Mouse (Mus musculus): Measurements from ENCODE around the gene Ifnar2. TPM values are rescaled to one million over a fixed set of nuclear protein-coding genes. Genes with fewer than 3 reads are reported as not detected.

Gene Ifnar2
- polyA plus RNA-seq, 1 experiment from 2014 or later, result 52.5 TPM

- H3K27ac ChIP-seq, result no peak overlapping the region
- no peaks in the 10 kb centered on the region for H3K9me3 ChIP-seq (replicated peaks)
- no peak overlapping the region for H3K4me3 ChIP-seq
- H3K9ac ChIP-seq, result no peak overlapping the region
- ATAC-seq (replicated peaks; ENCODE audit: insufficient number of reproducible peaks, insufficient read depth, low FRiP score, low read depth), result no peak
- H3K27me3 ChIP-seq, result peaks cover 27% of the 10 kb centered on the region
- no peaks in the 10 kb centered on the region for H3K36me3 ChIP-seq
- H3K4me2 ChIP-seq, result no peak overlapping the region
- H3K4me1 ChIP-seq (replicated peaks), result no peaks in the 10 kb centered on the region; the same call in 1 of the 2 replicates
- WGBS, result 73% methylated on average over 14 of the region's 14 CpGs
Observed at GRCm38 (mm10) chr16:91348264-91348565, 24.4 kb upstream of the Ifnar2 start.

DNA sequence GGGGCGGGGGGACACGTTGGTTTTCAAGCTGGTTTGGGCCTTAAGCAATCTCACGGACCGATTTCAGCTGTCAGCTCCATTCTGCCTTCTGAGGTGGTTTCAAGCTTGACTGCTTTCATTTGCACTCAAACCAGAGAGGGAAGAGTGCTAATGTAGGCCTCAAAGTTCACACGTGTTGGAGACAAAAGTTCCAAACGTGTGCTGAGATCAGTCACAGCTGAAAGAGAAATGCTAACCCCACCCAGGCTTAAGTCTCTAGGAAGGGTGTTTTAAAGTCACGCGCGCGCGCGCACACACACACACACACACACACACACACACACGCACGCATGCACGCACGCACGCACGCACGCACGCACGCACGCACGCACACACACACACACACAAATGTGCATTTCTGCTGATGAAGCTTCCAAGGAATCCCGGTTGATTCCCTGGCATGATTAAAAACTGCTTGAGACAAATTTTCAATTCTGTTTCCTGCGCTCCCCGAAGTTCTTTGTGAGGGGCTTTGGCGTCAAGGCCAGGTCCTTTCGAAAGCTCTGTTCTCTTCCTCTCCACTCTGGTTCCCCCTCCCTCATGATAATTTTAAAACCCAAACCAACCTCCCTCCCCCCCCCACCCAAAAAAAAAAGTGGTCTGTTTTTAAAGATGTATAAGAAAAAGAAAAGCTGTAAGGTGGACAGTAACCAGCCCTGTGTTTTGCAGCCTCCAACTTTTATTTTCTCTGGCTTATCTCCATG lies 23.8 kb upstream of the Ifnar2 start:
- no peak overlapping the region for H3K9ac ChIP-seq
- no peak for ATAC-seq (replicated peaks; ENCODE audit: insufficient number of reproducible peaks, insufficient read depth, low FRiP score, low read depth)
- no peak overlapping the region for H3K4me3 ChIP-seq
- no peak overlapping the region for H3K27ac ChIP-seq
- H3K36me3 ChIP-seq, result no peaks in the 10 kb centered on the region
- WGBS, result 75% methylated on average over 28 of the region's 28 CpGs
- no peaks in the 10 kb centered on the region for H3K9me3 ChIP-seq (replicated peaks)
- H3K4me2 ChIP-seq, result no peak overlapping the region
- no peaks in the 10 kb centered on the region; the same call in 1 of the 2 replicates for H3K4me1 ChIP-seq (replicated peaks)
- peaks cover 31% of the 10 kb centered on the region for H3K27me3 ChIP-seq

- Histone ChIP-seq H3K27me3 (peaks cover 34% of the 10 kb centered on the region), H3K9me3 (replicated peaks) (no peaks in the 10 kb centered on the region), H3K4me1 (replicated peaks) (no peaks in the 10 kb centered on the region; the same call in 1 of the 2 replicates), H3K4me3 (no peak overlapping the region), H3K27ac (no peak overlapping the region), H3K9ac (no peak overlapping the region), H3K4me2 (no peak overlapping the region), H3K36me3 (no peaks in the 10 kb centered on the region)
- 4% methylated on average over 7 of the region's 7 CpGs for WGBS
- 0 out of 2 replicates have a peak, but pooled peaks have one; percentile 27 for ATAC-seq (replicated peaks; ENCODE audit: insufficient number of reproducible peaks, insufficient read depth, low FRiP score, low read depth)
Observed at GRCm38 (mm10) chr16:91352084-91352562, 20.5 kb upstream of the Ifnar2 start.

DNA sequence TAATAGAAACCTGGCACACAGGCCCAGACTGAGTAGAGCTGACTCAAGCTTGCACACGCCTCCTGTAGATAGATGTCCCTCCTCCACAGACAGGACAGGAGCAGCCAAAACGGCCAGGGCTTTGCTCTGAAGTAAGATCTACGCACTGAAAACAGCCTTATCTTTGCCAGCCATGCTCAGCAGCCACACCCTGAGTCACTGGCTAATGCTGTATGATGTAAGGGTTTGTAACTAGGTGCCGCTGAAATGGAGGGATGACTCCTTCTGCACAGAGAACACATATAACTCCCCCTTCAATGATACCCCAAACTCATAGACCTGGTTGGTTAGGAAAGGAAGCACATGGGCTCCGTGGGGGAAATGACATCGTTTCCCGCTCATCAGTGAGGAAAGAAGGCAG lies 19.8 kb upstream of the Ifnar2 start:
- no peak overlapping the region for H3K4me3 ChIP-seq
- no peak overlapping the region for H3K27ac ChIP-seq
- no peaks in the 10 kb centered on the region; the same call in 1 of the 2 replicates for H3K4me1 ChIP-seq (replicated peaks)
- no peak overlapping the region for H3K9ac ChIP-seq
- WGBS, result 47% methylated on average over 7 of the region's 7 CpGs
- no peaks in the 10 kb centered on the region for H3K36me3 ChIP-seq
- peak; percentile 58; the same call in 1 of the 2 replicates for ATAC-seq (replicated peaks; ENCODE audit: insufficient number of reproducible peaks, insufficient read depth, low FRiP score, low read depth)
- H3K4me2 ChIP-seq, result no peak overlapping the region
- H3K9me3 ChIP-seq (replicated peaks), result no peaks in the 10 kb centered on the region
- peaks cover 32% of the 10 kb centered on the region for H3K27me3 ChIP-seq

GRCm38 (mm10) chr16:91353177-91353576 lies 19.4 kb upstream of the Ifnar2 start:
- no peak overlapping the region for H3K9ac ChIP-seq
- H3K9me3 ChIP-seq (replicated peaks), result no peaks in the 10 kb centered on the region
- ATAC-seq (replicated peaks; ENCODE audit: insufficient number of reproducible peaks, insufficient read depth, low FRiP score, low read depth), result no peak
- H3K36me3 ChIP-seq, result no peaks in the 10 kb centered on the region
- 78% methylated on average over 6 of the region's 6 CpGs for WGBS
- no peak overlapping the region for H3K4me2 ChIP-seq
- no peak overlapping the region for H3K4me3 ChIP-seq
- no peaks in the 10 kb centered on the region; the same call in 1 of the 2 replicates for H3K4me1 ChIP-seq (replicated peaks)
- H3K27ac ChIP-seq, result no peak overlapping the region
- H3K27me3 ChIP-seq, result peaks cover 29% of the 10 kb centered on the region

DNA sequence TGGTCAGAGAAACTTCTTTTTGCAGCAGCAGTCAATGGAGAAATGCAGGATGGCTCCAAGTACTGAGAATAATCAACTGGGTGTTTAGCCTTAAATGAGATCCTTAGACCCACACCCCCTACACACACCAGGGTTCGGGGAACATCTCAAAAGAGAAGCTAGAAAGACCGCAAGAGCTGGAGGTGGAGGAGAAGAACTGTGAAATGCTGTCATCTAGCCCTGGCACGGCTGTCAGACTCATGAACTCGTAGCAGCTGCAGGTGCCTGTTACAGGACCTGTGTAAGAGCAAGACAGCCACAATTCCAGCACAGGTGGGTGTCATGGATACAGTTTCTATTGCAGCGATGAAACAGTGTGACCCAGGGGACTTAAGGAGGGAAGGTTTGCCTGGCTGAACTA lies 18.9 kb upstream of the Ifnar2 start:
- H3K4me1 ChIP-seq (replicated peaks), result peaks cover under 1% of the 10 kb centered on the region; the same call in 1 of the 2 replicates
- no peak overlapping the region for H3K4me2 ChIP-seq
- H3K27me3 ChIP-seq, result peaks cover 29% of the 10 kb centered on the region
- H3K4me3 ChIP-seq, result no peak overlapping the region
- H3K9me3 ChIP-seq (replicated peaks), result no peaks in the 10 kb centered on the region
- H3K27ac ChIP-seq, result no peak overlapping the region
- H3K36me3 ChIP-seq, result no peaks in the 10 kb centered on the region
- ATAC-seq (replicated peaks; ENCODE audit: insufficient number of reproducible peaks, insufficient read depth, low FRiP score, low read depth), result no peak
- no peak overlapping the region for H3K9ac ChIP-seq
- WGBS, result 66% methylated on average over 5 of the region's 5 CpGs

- Histone ChIP-seq H3K4me3 (no peak overlapping the region), H3K9me3 (replicated peaks) (no peaks in the 10 kb centered on the region), H3K4me1 (replicated peaks) (peaks cover 2% of the 10 kb centered on the region), H3K36me3 (no peaks in the 10 kb centered on the region), H3K9ac (no peak overlapping the region), H3K27me3 (peaks cover 26% of the 10 kb centered on the region), H3K27ac (no peak overlapping the region), H3K4me2 (no peak overlapping the region)
- WGBS, result 68% methylated on average over 4 of the region's 4 CpGs
- ATAC-seq (replicated peaks; ENCODE audit: insufficient number of reproducible peaks, insufficient read depth, low FRiP score, low read depth), result no peak
Observed at GRCm38 (mm10) chr16:91354599-91354998, 18.0 kb upstream of the Ifnar2 start.

GRCm38 (mm10) chr16:91355160-91355559 lies 17.4 kb upstream of the Ifnar2 start:
- ATAC-seq (replicated peaks; ENCODE audit: insufficient number of reproducible peaks, insufficient read depth, low FRiP score, low read depth), result no peak
- Histone ChIP-seq H3K27ac (no peak overlapping the region), H3K4me1 (replicated peaks) (peaks cover 5% of the 10 kb centered on the region), H3K4me3 (no peak overlapping the region), H3K4me2 (no peak overlapping the region), H3K9me3 (replicated peaks) (no peaks in the 10 kb centered on the region), H3K36me3 (no peaks in the 10 kb centered on the region), H3K9ac (no peak overlapping the region), H3K27me3 (peaks cover 26% of the 10 kb centered on the region)
- 70% methylated on average over 12 of the region's 12 CpGs for WGBS

DNA sequence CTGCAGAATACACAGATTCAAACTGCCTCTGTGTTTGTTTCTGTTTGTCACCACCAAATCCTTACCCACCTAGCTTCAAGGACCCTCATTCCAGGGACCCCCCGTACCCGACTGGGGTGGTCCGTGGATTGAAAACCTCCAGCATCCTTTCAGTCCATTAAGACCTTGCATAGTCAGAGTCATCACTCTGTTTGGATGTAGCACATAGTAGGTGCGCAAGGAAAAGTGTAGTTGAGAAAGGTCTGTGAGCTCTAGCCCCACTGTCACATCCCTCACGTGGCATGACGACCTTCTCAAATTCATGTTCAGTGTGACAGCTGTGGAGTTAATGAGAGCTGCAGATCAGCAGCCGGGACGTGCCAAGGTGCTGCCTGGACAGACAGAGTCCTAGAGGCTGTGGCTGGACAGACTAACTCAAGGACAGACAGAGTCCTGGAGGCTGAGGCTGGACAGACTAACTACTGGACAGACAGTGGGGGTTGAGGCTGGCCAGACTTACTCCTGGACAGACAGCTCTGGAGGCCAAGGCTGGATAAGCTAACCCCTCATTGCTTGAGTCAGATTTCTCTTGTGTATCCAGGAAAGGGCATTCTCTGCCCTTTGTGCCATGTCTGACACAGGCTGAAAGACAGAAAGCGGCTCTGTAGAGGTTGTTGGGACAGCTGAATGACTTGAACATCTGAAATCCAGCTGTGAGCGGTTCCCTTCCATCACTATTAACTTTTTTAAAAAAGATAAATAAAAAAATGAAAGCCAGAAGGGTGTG lies 15.6 kb upstream of the Ifnar2 start:
- no peak for ATAC-seq (replicated peaks; ENCODE audit: insufficient number of reproducible peaks, insufficient read depth, low FRiP score, low read depth)
- H3K36me3 ChIP-seq, result no peaks in the 10 kb centered on the region
- H3K27me3 ChIP-seq, result peaks cover 14% of the 10 kb centered on the region; the same call in 1 of the 2 replicates
- H3K27ac ChIP-seq, result no peak overlapping the region
- WGBS, result 71% methylated on average over 10 of the region's 10 CpGs
- no peaks in the 10 kb centered on the region for H3K9me3 ChIP-seq (replicated peaks)
- H3K4me3 ChIP-seq, result no peak overlapping the region
- H3K4me1 ChIP-seq (replicated peaks), result peaks cover 6% of the 10 kb centered on the region
- H3K4me2 ChIP-seq, result no peak overlapping the region
- no peak overlapping the region for H3K9ac ChIP-seq

DNA sequence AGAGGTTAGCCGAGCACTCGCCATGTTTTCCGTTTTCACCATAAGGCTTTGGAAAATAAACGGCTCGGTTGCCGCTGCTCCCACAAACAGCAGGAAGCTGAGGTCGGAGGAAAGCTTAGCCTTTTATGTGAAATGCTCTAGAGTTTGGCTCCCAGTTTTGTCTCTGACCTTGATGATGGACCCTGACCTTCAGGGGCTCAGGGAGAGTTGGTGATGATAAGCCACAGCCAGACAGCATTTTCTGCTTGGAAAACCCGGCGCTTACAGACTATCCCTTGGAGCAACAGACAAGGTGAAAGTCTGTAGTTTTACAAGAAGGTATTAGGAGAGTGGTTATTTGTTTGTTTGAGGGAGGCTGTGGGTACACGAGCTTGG lies 15.1 kb upstream of the Ifnar2 start:
- 45% methylated on average over 10 of the region's 10 CpGs for WGBS
- no peak overlapping the region for H3K9ac ChIP-seq
- H3K27me3 ChIP-seq, result peaks cover 14% of the 10 kb centered on the region; the same call in 1 of the 2 replicates
- H3K4me1 ChIP-seq (replicated peaks), result peaks cover 12% of the 10 kb centered on the region
- H3K27ac ChIP-seq, result no peak overlapping the region
- H3K9me3 ChIP-seq (replicated peaks), result no peaks in the 10 kb centered on the region
- ATAC-seq (replicated peaks; ENCODE audit: insufficient number of reproducible peaks, insufficient read depth, low FRiP score, low read depth), result no peak
- no peak overlapping the region for H3K4me3 ChIP-seq
- no peak overlapping the region for H3K4me2 ChIP-seq
- no peaks in the 10 kb centered on the region for H3K36me3 ChIP-seq

DNA sequence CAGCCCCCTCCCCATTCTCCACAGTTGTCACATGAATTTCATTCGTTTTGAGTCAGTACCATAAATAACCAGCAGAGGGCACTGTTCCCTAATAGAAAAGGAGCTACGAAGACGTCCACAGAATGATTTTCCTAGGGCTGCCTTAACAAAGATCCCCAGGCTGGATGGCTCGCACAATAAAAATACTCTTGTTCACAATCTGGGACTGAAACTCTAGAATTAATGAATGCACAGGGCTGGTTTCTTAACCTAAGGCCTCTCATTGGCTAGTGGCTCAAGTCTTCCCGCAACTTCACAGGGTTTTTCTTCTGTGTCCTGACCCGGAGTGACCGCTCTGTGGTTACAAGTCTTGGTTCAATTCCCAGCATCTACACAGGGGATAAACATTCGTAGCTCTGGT lies 14.0 kb upstream of the Ifnar2 start:
- 39% methylated on average over 8 of the region's 8 CpGs for WGBS
- H3K4me2 ChIP-seq, result no peak overlapping the region
- H3K36me3 ChIP-seq, result no peaks in the 10 kb centered on the region
- H3K9ac ChIP-seq, result no peak overlapping the region
- no peaks in the 10 kb centered on the region for H3K9me3 ChIP-seq (replicated peaks)
- H3K4me3 ChIP-seq, result no peak overlapping the region
- H3K27me3 ChIP-seq, result 0 out of 2 replicates have a peak, but pooled peaks cover 5% of the 10 kb centered on the region
- H3K27ac ChIP-seq, result no peak overlapping the region
- peaks cover 21% of the 10 kb centered on the region for H3K4me1 ChIP-seq (replicated peaks)
- no peak for ATAC-seq (replicated peaks; ENCODE audit: insufficient number of reproducible peaks, insufficient read depth, low FRiP score, low read depth)
